Mouse (Mus musculus): ENCODE results near the gene Parp6. TPM values are rescaled to one million over a fixed set of nuclear protein-coding genes. Genes with fewer than 3 reads are reported as not detected.

Parp6 gene
- 9.5 and 12.6 TPM in 2 replicates for polyA plus RNA-seq (2012; ENCODE audit: low replicate concordance)

GRCm38 (mm10) chr9:59616622-59617306 is at the start of gene Parp6:
Gene Parp6 (plus strand): TSS chr9:59617284.

DNA sequence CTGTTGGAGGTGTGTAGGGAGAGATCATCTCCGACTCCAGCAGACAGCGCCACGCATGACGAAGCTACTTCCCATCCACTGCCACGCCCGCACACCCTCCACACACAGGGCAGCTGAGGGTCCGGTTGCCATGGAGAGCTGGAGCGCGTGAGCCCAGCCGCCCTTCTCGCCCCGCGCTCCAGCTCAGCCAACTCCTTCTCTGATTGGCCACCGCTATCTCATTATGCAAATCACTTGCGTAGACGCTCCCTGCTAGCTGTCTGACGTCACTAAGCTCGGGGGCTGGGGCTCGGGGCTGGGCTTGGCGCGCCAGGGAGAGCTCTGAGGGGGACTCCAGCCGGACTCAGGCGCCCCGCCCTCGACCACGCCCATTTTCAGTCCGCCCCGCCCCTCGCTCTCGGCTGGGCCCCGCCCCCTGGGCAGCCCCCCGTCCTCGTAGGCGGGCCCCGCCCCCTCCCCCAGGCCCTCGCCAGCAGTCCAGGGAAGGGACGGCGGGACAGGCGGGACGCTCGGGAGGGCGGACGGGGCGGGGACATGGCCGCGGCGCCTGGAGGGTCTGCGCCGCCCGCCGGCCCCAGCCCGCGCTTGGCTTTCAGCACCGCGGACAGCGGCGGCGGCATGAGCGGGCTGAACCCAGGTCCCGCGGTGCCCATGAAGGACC is 39.1 kb upstream of the Parp6 start, which contains the start of gene Celf6:
Gene Celf6, plus strand, starts transcription at position 74 of the 661 bp plus-strand sequence.

GRCm38 (mm10) chr9:59655958-59656634 is 39.0 kb downstream of the Parp6 start, which contains the start of gene Pkm:
Gene Pkm (plus strand): TSS chr9:59656368.

GRCm38 (mm10) chr9:59679678-59680533 is 62.8 kb downstream of the Parp6 start, which contains the start of gene Gramd2:
Gene Gramd2 (plus strand): TSS chr9:59680144.

Other genes with a start within 250 kb of the Parp6 start
- gene Arih1, start 130.7 kb upstream of the Parp6 start, polyA plus RNA-seq (2012; ENCODE audit: low replicate concordance): 24.5 and 46.6 TPM in 2 replicates
- 26.6 and 30.9 TPM in 2 replicates for gene Hexa, start 77.7 kb upstream of the Parp6 start, polyA plus RNA-seq (2012; ENCODE audit: low replicate concordance)
- 0.64 TPM in 1 of 2 replicates, not detected in the other for gene Tmem202, start 77.4 kb upstream of the Parp6 start, polyA plus RNA-seq (2012; ENCODE audit: low replicate concordance)
- gene Celf6, start 39.4 kb upstream of the Parp6 start, polyA plus RNA-seq (2012; ENCODE audit: low replicate concordance): 0.12 TPM in 1 of 2 replicates, not detected in the other
- 65.5 and 110 TPM in 2 replicates for gene Pkm, start 39.1 kb downstream of the Parp6 start, polyA plus RNA-seq (2012; ENCODE audit: low replicate concordance)
- gene Gramd2, start 62.9 kb downstream of the Parp6 start, polyA plus RNA-seq (2012; ENCODE audit: low replicate concordance): 0.16 TPM in 1 of 2 replicates, not detected in the other
- 0.36 TPM in 1 of 2 replicates, not detected in the other for gene Senp8, start 133.4 kb downstream of the Parp6 start, polyA plus RNA-seq (2012; ENCODE audit: low replicate concordance)
- gene Myo9a, start 133.6 kb downstream of the Parp6 start, polyA plus RNA-seq (2012; ENCODE audit: low replicate concordance): 2.0 and 2.1 TPM in 2 replicates

Data from leukemia stem cell, adult 10-12 weeks (primary cell).